Mouse (Mus musculus): ENCODE data around the gene Rps3. TPM values are rescaled to one million over a fixed set of nuclear protein-coding genes. Genes with fewer than 3 reads are reported as not detected.
A peak's percentile ranks its signal among the peaks of the same experiment; 100 is the strongest.
"Not testable (repeated sequence)": the region's sequence is repeated elsewhere in the genome, so short reads cannot be mapped to it uniquely, and the experiment has no call there.

The Rps3 gene
- 810 and 875 TPM in 2 replicates for polyA plus RNA-seq (2015; fragmentation: Nextera tagmentation; extraction: Ambion mirVana)

DNA sequence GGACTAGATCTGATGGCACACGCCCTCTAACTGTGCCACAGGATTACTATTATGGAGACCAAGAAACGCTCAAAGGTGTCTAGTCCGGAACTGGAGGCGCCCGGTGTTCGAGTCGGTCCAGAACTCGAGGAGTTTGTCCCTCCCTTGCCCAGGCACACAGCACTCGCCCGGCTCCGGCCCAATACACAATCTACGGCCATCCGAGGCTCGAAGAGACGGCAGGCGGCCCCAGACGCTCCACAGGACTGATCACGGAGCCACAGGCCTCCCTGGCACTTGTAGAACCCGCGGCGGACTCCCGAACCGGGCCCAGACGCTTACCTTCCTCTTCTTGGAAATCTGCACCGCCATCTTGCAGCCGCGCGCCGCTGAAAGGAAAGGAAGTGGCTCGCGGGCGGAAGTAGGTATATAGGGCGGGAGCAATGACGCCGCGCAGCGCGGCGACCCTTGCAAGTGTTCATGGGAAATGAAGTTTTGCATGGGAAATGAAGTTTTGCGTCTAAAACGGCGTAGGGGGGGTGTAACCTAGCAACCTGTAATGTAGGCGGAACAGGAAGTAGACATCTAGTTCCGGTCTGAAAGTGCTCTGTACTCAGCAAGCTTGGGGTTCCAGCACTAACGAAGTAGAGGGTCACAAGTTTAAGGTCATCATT, at the start of gene Rps3:
TSS of gene Rps3 (minus strand) at position 468 of the 653 bp plus-strand sequence.
- H3K27ac ChIP-seq = peak within 1 kb of the TSS; percentile 87
- H3K9ac ChIP-seq = peak within 1 kb of the TSS; percentile 71
- H3K4me2 ChIP-seq (replicated peaks) = peak within 1 kb of the TSS; percentile 75
- no peaks in the 10 kb centered on the region for H3K27me3 ChIP-seq (replicated peaks)
- ATAC-seq = peak; percentile 98
- no peaks in the 10 kb centered on the region for H3K9me3 ChIP-seq
- peaks cover 28% of the 10 kb centered on the region for H3K4me1 ChIP-seq (replicated peaks)
- under 1% methylated on average over 45 of the region's 45 CpGs for WGBS
- peak within 1 kb of the TSS; percentile 69 for H3K4me3 ChIP-seq (replicated peaks)
- peaks cover 34% of the 10 kb centered on the region for H3K36me3 ChIP-seq

DNA sequence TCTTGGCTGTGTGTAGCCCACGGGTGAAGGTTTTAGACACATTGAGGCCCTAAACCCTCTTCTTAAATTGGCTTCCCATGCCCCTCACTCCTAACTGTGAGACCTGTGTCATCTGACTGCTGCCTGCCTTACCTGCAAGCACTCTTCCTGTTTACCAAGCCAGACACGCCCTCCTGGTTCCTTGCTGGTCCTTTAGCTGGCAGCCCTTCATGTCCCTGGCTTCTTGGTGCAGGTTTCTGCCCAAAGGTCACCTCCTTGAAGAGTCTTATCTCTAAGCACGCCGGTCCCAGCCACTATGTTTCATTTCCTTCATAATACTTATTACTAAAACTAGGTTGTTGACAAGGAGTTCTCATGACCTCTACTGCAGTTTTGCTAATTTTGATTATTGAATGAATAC, 49.0 kb upstream of the Rps3 start:
- 56% methylated on average over 4 of the region's 4 CpGs for WGBS
- ATAC-seq = peak; percentile 26; the same call in 1 of the 2 replicates
- H3K27ac ChIP-seq = 0 out of 2 replicates have a peak overlapping the region, but pooled peaks have one; percentile 23
- H3K9ac ChIP-seq = no peak overlapping the region
- H3K9me3 ChIP-seq = no peaks in the 10 kb centered on the region
- H3K4me2 ChIP-seq (replicated peaks) = no peak overlapping the region
- no peaks in the 10 kb centered on the region for H3K36me3 ChIP-seq
- H3K27me3 ChIP-seq (replicated peaks) = no peaks in the 10 kb centered on the region
- H3K4me3 ChIP-seq (replicated peaks) = no peak overlapping the region
- peaks cover 32% of the 10 kb centered on the region for H3K4me1 ChIP-seq (replicated peaks)

DNA sequence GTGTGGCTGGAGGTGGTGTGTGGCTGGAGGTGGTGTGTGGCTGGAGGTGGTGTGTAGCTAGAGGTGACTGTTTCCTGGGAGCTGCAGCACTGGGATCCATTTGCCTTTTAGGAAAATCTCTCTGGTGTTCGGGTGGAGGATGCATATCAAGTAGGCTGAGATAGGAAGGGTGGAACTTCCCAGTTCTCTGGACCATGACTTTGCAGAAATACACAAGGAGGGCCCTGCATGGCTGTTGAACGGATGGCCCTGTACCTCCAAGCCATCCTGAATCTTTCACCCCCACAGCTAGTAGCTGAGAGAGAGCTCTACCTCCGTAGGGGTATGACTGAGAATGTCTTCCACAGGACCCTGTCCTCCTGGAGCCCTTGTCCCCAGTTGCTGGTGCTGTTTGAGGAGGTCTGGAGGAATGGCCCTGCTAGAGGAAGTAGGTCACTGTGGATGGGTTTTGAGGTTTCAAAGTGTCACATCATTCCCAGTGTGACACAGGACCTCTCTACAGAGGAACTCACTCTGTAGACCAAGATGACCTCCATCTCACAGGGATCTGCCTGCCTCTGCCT, 48.0 kb upstream of the Rps3 start:
- Histone ChIP-seq H3K4me2 (replicated peaks) (no peak overlapping the region), H3K4me1 (replicated peaks) (peaks cover 23% of the 10 kb centered on the region), H3K9me3 (no peaks in the 10 kb centered on the region), H3K27ac (no peak overlapping the region), H3K4me3 (replicated peaks) (no peak overlapping the region), H3K27me3 (replicated peaks) (no peaks in the 10 kb centered on the region), H3K9ac (no peak overlapping the region), H3K36me3 (no peaks in the 10 kb centered on the region)
- no peak for ATAC-seq
- WGBS = 84% methylated on average over 3 of the region's 3 CpGs

DNA sequence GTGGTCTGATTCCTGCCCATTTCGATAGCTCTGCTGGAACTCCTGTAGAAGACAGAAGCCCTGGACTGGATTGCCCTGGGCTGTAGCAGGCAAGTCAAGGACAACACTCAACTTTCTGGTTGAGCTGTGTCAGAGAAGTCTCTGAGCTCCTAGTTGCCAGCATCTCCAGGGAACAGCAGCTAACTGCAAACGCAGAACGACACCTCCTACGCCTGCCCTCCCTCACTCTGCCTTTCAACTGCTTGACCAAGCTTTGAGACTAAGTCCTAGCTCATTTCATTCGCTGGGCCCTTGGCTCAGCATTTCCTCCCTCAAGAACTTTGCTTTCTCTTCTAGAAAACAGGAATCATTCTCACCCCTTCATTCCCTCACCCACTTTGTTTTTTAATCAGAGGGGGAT, 45.9 kb upstream of the Rps3 start:
- H3K4me2 ChIP-seq (replicated peaks) = no peak overlapping the region
- H3K36me3 ChIP-seq = no peaks in the 10 kb centered on the region
- H3K27ac ChIP-seq = no peak overlapping the region
- ATAC-seq = no peak
- no peak overlapping the region for H3K4me3 ChIP-seq (replicated peaks)
- no peak overlapping the region for H3K9ac ChIP-seq
- WGBS = 51% methylated on average over 5 of the region's 5 CpGs
- H3K9me3 ChIP-seq = no peaks in the 10 kb centered on the region
- no peaks in the 10 kb centered on the region for H3K27me3 ChIP-seq (replicated peaks)
- H3K4me1 ChIP-seq (replicated peaks) = peaks cover 7% of the 10 kb centered on the region; the same call in 1 of the 2 replicates

DNA sequence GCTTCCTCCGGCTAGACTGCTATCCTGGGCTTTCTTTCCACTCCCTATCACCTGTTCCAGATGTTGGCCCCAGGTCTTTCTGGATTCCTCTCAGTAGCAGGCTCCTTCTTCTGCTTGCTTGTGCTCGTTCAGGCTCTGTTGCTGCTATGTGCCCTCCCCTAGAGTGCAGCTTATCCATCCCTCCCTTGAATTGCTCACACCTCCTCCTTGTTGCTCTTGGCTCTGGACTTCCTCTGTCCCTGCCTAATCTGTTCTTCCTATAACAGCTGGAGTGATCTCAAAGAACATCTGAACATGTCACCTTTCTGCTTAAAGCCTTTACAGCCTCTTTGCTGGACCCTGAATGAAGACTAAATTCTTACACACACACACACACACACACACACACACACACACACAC, 45.0 kb upstream of the Rps3 start:
- 50% methylated on average over 2 of the region's 2 CpGs for WGBS
- no peaks in the 10 kb centered on the region for H3K9me3 ChIP-seq
- no peak overlapping the region for H3K9ac ChIP-seq
- peaks cover 7% of the 10 kb centered on the region; the same call in 1 of the 2 replicates for H3K4me1 ChIP-seq (replicated peaks)
- ATAC-seq = no peak
- no peaks in the 10 kb centered on the region for H3K36me3 ChIP-seq
- H3K27ac ChIP-seq = no peak overlapping the region
- no peak overlapping the region for H3K4me3 ChIP-seq (replicated peaks)
- H3K4me2 ChIP-seq (replicated peaks) = no peak overlapping the region
- no peaks in the 10 kb centered on the region for H3K27me3 ChIP-seq (replicated peaks)

DNA sequence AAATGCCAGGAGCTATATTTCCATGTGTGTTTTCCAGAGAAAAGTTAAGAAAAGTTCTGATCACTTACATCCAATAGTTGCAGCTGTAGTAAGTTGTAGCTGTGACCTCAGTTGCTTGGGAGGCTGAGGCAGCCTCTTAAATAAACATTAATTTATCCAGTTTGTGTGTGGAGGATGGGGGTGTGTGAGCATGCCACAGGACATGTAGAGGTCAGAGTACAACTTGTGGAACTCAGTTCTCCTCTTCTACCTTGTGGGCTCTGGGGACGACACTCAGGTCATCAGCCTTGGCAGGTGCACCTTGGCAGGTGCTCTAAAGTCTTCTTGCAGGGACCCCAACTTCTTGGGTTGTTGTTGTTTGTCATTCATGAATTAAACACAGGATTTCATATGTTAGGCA, 40.3 kb upstream of the Rps3 start:
- H3K27ac ChIP-seq = no peak overlapping the region

DNA sequence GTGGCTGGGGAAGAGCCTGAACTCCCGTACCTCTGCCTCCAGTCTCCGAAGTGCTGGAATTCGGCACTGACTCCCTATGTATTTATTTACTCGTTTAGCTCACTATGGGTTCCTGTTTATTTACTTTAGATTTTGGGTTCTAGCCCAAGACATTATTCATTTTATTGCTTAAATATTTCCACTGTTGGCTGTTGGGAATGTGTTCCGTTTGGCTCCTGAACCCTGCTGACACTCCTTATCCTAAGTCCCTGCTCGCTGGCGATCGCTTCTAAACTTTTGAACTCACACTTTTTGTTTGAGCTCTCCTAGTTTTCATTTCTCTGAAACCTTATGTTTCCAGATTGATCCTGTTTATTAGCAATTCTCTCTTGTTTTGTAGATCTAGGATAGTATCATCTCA, 39.6 kb upstream of the Rps3 start:
- 43% methylated on average over 8 of the region's 8 CpGs for WGBS
- Histone ChIP-seq H3K9ac (no peak overlapping the region), H3K4me1 (replicated peaks) (peaks cover 10% of the 10 kb centered on the region), H3K4me3 (replicated peaks) (no peak overlapping the region), H3K9me3 (no peaks in the 10 kb centered on the region; the same call in 1 of the 2 replicates), H3K4me2 (replicated peaks) (no peak overlapping the region), H3K27me3 (replicated peaks) (no peaks in the 10 kb centered on the region), H3K36me3 (no peaks in the 10 kb centered on the region), H3K27ac (no peak overlapping the region)
- ATAC-seq = no peak

More for the DNA sequence above, 40.3 kb upstream of the Rps3 start:
- Histone ChIP-seq H3K9ac (no peak overlapping the region), H3K4me2 (replicated peaks) (no peak overlapping the region), H3K27me3 (replicated peaks) (no peaks in the 10 kb centered on the region), H3K4me1 (replicated peaks) (peaks cover 10% of the 10 kb centered on the region), H3K36me3 (no peaks in the 10 kb centered on the region), H3K9me3 (no peaks in the 10 kb centered on the region; the same call in 1 of the 2 replicates), H3K4me3 (replicated peaks) (no peak overlapping the region)
- peak; percentile 30; the same call in 1 of the 2 replicates for ATAC-seq
- WGBS = 52% methylated on average over 1 of the region's 1 CpGs

DNA sequence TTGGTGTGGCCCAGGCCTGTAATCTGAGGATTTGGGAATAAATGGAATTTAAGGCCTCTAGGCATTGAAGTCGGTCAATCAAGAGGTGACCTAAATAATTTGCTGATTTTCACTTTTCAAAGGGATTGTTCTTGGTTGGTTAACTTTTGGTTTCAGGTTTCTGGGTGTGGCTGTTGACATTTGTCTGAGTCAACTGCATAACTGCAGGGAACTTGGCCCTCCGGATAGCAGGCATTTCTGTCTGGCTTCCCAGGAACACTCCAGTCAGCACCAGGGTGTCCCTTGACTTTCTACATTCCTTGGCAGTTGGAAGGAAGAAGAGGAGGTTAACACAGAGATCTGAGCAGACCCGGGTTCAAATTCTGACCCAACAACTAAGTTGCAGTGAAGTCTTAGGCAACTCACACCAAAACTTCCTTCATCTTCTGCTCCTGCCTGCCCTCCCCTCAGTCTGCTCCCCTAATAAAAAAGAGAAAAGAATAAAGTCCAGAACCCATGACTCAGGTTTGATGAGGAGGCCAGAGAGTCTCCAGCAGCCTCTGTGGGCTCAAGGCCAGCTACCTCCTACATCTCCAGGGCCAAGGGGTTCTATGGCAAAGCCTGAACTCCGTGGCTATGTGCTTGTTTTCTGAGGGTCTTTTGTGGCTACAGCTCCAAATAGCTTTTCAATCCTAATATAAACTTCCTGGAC, 35.6 kb upstream of the Rps3 start:
- ATAC-seq = peak; percentile 78

DNA sequence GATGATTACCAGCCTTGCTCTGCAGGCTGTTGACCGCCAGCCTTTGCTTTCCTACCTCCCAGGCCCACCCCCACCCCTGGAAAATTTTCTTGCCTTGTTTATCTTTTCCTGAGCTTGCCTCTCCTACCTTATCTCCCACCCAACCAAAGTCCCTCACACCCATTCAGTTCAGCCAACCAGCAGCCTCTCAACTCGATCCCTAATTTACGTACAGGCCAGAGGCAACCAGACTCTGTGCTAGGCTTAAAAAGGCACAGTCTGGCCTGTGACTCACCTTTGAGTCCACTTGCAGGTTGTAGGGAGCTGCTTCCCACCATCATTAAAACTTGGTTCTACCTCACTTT, 33.2 kb upstream of the Rps3 start:
- Histone ChIP-seq H3K27ac (no peak overlapping the region), H3K9me3 (no peaks in the 10 kb centered on the region; the same call in 1 of the 2 replicates), H3K4me2 (replicated peaks) (no peak overlapping the region), H3K4me3 (replicated peaks) (no peak overlapping the region), H3K9ac (no peak overlapping the region), H3K27me3 (replicated peaks) (no peaks in the 10 kb centered on the region), H3K36me3 (no peaks in the 10 kb centered on the region), H3K4me1 (replicated peaks) (peaks cover 10% of the 10 kb centered on the region)
- peak; percentile 44 for ATAC-seq
- WGBS = 52% methylated on average over 3 of the region's 3 CpGs

More for the DNA sequence above, 35.6 kb upstream of the Rps3 start:
- Histone ChIP-seq H3K4me2 (replicated peaks) (no peak overlapping the region), H3K27ac (peak overlapping the region; percentile 73), H3K9ac (no peak overlapping the region), H3K9me3 (no peaks in the 10 kb centered on the region; the same call in 1 of the 2 replicates), H3K27me3 (replicated peaks) (no peaks in the 10 kb centered on the region), H3K4me1 (replicated peaks) (peaks cover 10% of the 10 kb centered on the region), H3K4me3 (replicated peaks) (no peak overlapping the region), H3K36me3 (no peaks in the 10 kb centered on the region)
- 35% methylated on average over 4 of the region's 4 CpGs for WGBS

DNA sequence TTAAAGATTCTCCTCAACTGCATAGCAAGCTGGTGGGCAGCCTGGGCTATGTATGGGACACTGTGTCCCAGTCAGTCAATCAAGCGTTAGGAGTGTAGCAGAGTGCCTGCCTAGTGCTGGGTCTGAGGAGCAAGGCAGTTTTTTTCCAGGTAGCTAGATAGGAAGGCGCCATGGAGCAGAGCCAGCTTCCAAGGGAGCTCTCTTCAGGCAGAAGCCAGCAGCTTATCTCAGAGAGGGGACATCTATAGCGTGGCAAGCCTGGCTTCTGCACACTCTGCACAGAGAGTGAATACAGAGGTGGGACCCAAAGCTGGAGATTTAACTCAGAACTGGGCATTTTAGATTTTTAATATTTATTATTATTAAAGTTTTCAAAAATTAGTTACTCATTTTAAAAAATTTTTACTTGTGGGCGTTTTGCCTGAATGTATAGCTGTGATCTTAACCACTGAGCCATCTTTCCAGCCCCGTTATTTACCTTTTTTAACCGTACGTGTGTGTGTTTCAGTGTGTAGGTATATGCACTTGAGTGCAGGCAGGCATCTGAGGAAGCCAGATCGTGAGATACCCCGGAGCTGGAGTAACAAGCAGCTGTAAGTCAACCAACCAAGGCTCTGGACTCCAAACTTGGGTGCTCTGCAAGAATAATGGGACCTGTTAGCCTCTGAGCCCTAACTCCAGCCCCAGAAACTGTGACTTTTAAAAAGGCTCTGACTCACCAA, 32.7 kb upstream of the Rps3 start:
- ATAC-seq = no peak
- Histone ChIP-seq H3K9me3 (no peaks in the 10 kb centered on the region; the same call in 1 of the 2 replicates), H3K27me3 (replicated peaks) (no peaks in the 10 kb centered on the region), H3K9ac (no peak overlapping the region), H3K4me1 (replicated peaks) (peaks cover 10% of the 10 kb centered on the region), H3K36me3 (no peaks in the 10 kb centered on the region), H3K4me3 (replicated peaks) (no peak overlapping the region), H3K27ac (no peak overlapping the region), H3K4me2 (replicated peaks) (no peak overlapping the region)
- WGBS = 73% methylated on average over 9 of the region's 9 CpGs

DNA sequence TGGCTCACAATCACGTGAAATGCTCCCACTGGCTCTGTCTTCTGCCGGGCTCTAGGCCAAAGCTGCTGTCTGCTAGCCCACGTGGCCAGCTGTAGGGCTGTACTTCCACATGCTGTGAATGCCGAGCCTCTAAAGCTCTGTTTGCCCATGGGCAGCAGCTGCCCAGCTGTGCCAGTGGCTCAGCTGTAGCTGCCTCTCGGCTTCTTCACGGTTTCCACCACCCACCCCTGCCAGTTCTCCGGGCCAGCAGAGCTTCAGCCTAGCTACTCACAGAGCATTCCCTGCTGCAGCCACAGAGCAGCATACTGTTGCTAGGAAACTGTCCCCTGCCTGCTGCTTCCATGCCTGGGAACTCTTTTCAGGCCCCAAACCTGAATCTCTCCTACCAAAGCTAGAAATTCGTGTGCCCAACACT, 26.6 kb upstream of the Rps3 start:
- no peaks in the 10 kb centered on the region for H3K36me3 ChIP-seq
- no peak overlapping the region for H3K4me3 ChIP-seq (replicated peaks)
- WGBS = 9% methylated on average over 8 of the region's 8 CpGs
- no peak overlapping the region for H3K9ac ChIP-seq
- no peak for ATAC-seq
- peaks cover 3% of the 10 kb centered on the region for H3K4me1 ChIP-seq (replicated peaks)
- no peaks in the 10 kb centered on the region for H3K27me3 ChIP-seq (replicated peaks)
- no peak overlapping the region for H3K4me2 ChIP-seq (replicated peaks)
- H3K9me3 ChIP-seq = no peaks in the 10 kb centered on the region
- no peak overlapping the region for H3K27ac ChIP-seq

DNA sequence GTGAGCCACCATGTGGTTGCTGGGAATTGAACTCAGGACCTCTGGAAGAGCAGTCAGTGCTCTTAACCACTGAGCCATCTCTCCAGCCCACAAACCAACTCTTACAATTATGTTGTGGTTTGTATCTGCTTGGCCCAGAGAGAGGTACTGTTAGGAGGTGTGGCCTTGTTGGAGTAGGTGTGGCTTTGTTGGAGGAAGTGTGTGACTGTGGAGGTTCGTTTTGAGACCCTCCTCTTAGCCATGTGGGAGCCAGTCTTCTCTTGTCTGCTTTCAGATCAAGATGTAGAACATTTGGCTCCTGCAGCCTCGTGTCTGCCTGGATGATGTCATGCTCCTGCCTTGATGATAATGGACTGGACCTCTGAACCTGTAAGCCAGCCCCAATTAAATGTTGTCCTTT, 24.6 kb upstream of the Rps3 start:
- H3K36me3 ChIP-seq; H3K4me3 ChIP-seq (replicated peaks); H3K4me1 ChIP-seq (replicated peaks); H3K27ac ChIP-seq; ATAC-seq; H3K27me3 ChIP-seq (replicated peaks); H3K9me3 ChIP-seq; H3K4me2 ChIP-seq (replicated peaks); H3K9ac ChIP-seq: not testable (repeated sequence)
- WGBS = 15% methylated on average over 2 of the region's 2 CpGs
